Mouse (Mus musculus): ENCODE results near the gene Ccn5.

Gene Ccn5

DNA sequence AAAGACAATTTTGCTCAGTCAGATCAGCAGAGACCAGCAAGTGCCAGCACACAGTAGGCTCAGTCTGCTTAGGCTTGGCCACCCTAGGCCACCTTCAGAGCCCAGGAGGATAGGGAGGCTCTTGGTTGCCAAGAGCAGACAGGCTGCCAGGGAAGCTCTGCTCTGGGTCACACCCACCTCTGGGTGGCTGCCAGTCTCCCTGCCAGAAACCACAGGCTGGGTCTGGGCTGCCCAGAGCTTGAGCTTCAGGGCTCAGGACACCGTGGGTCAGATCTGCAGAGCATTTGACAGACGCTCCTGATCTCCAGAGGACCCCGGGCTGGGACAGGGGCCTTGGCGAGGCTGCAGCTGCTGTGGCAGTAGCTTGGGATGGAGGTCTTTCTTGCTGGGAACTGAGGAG is at the start of gene Ccn5:
TSS of gene Ccn5 (plus strand) at position 255 of the 400 bp plus-strand sequence.
- peak; percentile 17 to 35 for DNase-seq (ENCODE audit: low spot score in 2 of 2)

- DNase-seq (ENCODE audit: low spot score in 2 of 2), result no peak
Observed at GRCm38 (mm10) chr2:163776661-163777060, 44.0 kb upstream of the Ccn5 start.

DNA sequence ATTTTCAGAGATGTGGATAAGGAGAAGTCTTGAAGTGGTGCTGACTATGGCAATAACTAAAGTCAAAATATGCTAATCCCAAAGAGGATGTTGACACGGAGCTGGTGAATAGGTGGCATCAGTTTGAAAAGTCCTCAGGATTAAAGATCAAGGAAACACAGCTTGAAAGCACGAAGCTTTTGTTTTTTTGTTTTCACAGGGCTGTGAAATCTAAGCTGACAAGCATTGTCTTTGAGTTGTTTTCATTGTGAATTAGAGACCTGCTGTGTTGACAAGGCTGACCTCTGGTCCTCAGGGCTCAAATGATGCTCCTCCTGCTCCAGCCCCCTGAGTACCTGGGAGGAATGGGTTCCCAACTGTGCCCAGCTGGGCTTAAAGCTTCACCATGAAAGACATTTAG is 43.6 kb upstream of the Ccn5 start:
- no peak for DNase-seq (ENCODE audit: low spot score in 2 of 2)

- DNase-seq (ENCODE audit: low spot score in 2 of 2), result no peak
Observed at GRCm38 (mm10) chr2:163778896-163779295, 41.8 kb upstream of the Ccn5 start.

DNA sequence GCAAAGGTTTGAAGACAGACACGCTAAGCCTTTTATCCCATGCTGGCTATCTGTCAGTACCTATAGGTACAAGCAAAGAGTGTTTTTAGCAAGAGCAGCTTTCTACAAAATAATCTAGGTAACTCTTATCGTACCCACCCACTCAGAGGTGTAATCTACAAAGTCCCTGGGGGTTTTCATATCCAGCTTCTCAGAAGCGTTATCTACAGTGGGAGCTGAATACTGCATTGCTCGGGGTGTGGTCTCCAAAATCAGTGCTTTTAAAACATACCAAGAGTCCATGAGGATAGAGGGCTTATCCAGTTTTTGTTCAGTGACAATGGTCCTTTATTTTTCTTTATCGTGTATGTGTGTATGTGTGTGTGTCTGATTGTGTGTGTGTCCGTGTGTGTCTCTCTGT is 37.3 kb upstream of the Ccn5 start:
- no peak for DNase-seq (ENCODE audit: low spot score in 2 of 2)

GRCm38 (mm10) chr2:163783901-163784300 is 36.8 kb upstream of the Ccn5 start:
- no peak for DNase-seq (ENCODE audit: low spot score in 2 of 2)

- DNase-seq (ENCODE audit: low spot score in 2 of 2), result no peak
Observed at GRCm38 (mm10) chr2:163787086-163787485, 33.6 kb upstream of the Ccn5 start.

- no peak for DNase-seq (ENCODE audit: low spot score in 2 of 2)
Observed at GRCm38 (mm10) chr2:163787709-163788108, 33.0 kb upstream of the Ccn5 start.

- peak; percentile 20 to 42 for DNase-seq (ENCODE audit: low spot score in 2 of 2)
Observed at GRCm38 (mm10) chr2:163788484-163788883, 32.2 kb upstream of the Ccn5 start.

GRCm38 (mm10) chr2:163798411-163798810 is 22.2 kb upstream of the Ccn5 start:
- DNase-seq (ENCODE audit: low spot score in 2 of 2), result peak in 1 of 2 experiments; percentile 30

GRCm38 (mm10) chr2:163800832-163801231 is 19.8 kb upstream of the Ccn5 start:
- DNase-seq (ENCODE audit: low spot score in 2 of 2), result no peak

GRCm38 (mm10) chr2:163801406-163801805 is 19.3 kb upstream of the Ccn5 start:
- no peak for DNase-seq (ENCODE audit: low spot score in 2 of 2)

DNA sequence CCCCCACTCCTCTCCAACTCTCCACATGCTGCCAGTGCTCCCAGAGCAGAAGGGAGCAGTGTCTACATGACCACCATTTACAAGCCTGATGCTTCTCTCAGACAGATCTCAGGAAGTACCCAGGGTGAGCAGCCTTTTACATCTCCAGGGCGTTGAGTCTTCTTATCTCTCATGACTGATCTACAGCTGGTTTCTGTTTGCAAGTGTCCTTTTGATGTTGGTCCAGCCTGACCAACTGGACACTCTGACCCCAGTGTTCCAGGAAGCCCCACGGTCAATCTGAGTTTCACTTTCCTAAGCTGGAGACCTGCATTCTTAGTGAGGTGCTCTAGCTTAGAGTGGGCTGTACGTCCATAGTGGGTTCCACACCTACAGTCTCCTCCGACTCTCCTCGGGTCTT is 16.8 kb upstream of the Ccn5 start:
- no peak for DNase-seq (ENCODE audit: low spot score in 2 of 2)

- DNase-seq (ENCODE audit: low spot score in 2 of 2), result no peak
Observed at GRCm38 (mm10) chr2:163809166-163809565, 11.5 kb upstream of the Ccn5 start.

- DNase-seq (ENCODE audit: low spot score in 2 of 2), result no peak
Observed at GRCm38 (mm10) chr2:163809704-163810103, 11.0 kb upstream of the Ccn5 start.

DNA sequence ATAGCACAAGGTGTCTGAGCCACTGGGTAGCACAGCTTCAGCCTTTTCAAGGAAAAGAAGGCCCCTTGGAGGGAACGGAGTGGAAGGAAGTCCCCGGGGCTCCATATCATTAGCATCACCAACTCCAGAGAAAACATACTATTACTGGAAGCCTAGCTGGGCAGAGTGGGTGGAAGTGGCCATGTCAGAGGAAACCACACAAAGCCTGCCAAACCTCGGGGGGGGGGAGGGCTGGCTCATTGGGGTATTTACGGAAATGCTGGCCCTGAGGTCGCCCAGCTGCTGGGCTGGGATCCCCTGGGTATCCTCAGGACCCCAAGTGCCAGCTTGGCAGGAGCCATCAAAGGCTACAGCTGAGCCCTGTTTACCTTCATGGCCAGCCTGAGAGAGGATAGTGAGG is 7.6 kb upstream of the Ccn5 start:
- DNase-seq (ENCODE audit: low spot score in 2 of 2), result no peak

DNA sequence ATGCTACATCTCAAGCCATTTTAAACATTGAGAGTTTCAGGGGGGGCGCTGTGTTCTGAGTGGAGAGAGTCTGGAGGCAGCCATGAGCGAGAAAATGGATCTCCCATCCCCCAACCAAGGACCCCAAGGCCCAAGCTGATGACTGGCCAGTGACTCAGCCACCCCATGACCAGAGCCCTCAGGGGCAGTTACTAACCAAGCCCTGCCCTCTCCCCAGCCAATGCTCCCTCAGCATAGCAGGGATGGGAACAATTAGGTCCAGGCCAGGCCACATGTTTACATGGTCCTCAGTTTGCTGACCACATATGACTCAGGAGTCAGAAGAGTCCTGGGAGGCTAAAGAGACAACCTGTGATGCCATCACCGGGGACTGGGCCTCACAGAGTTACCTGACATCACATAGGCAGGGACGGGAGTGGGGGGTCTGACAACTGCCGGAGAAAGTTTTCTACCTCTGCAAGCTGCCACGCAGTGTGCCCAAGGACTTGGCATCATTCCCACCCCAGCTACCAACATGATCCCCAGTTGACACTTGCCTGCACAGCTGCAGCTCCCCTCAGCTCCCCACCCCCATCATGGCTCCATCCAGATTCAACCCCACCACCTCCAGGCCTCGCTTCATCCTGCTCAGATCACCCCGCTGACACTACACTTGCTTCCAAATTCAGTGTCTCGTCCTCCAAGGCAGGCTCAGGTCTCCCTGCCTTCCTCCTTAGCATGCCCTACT is 5.8 kb upstream of the Ccn5 start:
- DNase-seq (ENCODE audit: low spot score in 2 of 2), result no peak

GRCm38 (mm10) chr2:163823248-163823647 is 2.6 kb downstream of the Ccn5 start:
- DNase-seq (ENCODE audit: low spot score in 2 of 2), result peak in 1 of 2 experiments; percentile 57

GRCm38 (mm10) chr2:163823771-163824170 is 3.1 kb downstream of the Ccn5 start:
- no peak for DNase-seq (ENCODE audit: low spot score in 2 of 2)

DNA sequence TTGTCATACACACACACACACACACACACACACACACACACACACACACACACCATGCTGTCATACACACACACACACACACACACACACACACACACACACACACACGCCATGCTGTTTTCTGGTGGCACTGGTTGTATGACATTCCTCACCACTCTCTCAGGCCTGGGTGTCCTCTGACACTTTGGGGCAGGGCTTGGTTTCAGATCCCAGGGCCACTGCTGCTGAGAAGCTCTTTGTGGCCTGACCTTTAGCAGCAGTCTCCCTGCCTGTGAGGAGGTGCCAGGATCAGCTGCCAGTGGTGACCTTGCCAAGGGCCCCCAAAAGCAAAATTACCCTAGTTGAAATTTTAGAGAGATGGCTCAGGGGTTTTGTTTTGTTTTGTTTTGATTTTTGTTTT is 5.2 kb downstream of the Ccn5 start:
- DNase-seq (ENCODE audit: low spot score in 2 of 2), result no peak

DNA sequence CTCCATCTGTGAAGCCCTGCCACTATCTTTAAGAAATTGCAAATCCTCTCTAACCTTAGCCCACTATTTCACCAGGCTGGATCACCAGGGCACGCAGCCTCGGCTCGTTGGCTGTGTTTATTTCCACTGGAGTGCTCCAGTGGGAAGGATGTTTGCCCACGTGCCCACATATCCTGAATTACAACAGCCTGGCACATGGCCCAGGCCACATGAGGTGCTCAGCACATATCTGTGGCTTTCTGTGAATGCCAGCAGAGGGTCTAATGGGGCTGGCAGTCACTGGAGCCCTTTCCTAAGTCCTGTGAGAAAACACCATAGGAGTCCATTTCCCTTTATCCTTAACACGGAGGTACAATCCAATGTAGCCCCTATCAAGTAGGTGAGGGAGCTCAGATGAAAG is 5.8 kb downstream of the Ccn5 start:
- no peak for DNase-seq (ENCODE audit: low spot score in 2 of 2)

- no peak for DNase-seq (ENCODE audit: low spot score in 2 of 2)
Observed at GRCm38 (mm10) chr2:163831163-163831562, 10.5 kb downstream of the Ccn5 start.

GRCm38 (mm10) chr2:163838043-163838442 is 17.4 kb downstream of the Ccn5 start:
- DNase-seq (ENCODE audit: low spot score in 2 of 2), result peak; percentile 61 to 62

DNA sequence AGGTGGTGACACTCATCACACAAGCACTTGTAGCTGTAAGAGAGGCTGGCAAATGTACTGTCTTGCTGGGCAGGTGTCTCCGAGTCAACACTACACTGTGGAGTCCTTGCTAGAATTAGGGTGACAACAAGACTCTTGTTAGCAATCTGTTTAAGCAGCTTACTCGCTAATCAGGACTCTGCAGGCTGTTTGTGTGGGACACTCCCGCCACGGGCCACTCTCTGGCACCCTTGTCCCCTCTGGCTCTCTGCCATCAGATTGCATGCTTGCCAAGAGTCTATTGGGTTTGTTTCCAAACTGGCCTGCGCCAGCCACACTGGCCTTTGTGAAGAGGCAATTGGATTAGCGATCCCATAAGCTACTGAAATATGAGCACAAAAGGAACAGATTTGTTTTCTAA is 18.9 kb downstream of the Ccn5 start:
- DNase-seq (ENCODE audit: low spot score in 2 of 2), result no peak
